Mouse (Mus musculus) lung, adult 2 months (tissue): ENCODE data around the gene Blvra. TPM values are rescaled to one million over a fixed set of nuclear protein-coding genes. Genes with fewer than 3 reads are reported as not detected.
"Not testable (repeated sequence)": the region's sequence is repeated elsewhere in the genome, so short reads cannot be mapped to it uniquely, and the experiment has no call there.

ENCODE experiments used
- DNase-seq: peaks from one replicate; pipeline ENCODE4 v3.0.0; 2022
- H3K4me1 ChIP-seq: fragments of 200-500 bp; 2 replicates; pipeline ENCODE4 v1.6.1; 2011; ENCODE audit warnings: low read length; ENCODE audit not compliant: control insufficient read depth, insufficient read depth
- H3K4me3 ChIP-seq: fragments of 200-500 bp; replicated peaks from 2 replicates; pipeline ENCODE3; 2011; ENCODE audit warnings: low read depth, mild to moderate bottlenecking, control low read depth, low read length; ENCODE audit errors: extremely low read depth
- CTCF ChIP-seq: fragments of 200-500 bp; IDR thresholded peaks from 2 replicates; pipeline ENCODE4 v1.5.1; 2011; ENCODE audit warnings: mild to moderate bottlenecking, low read length, control low read depth; ENCODE audit not compliant: insufficient read depth
- POLR2A ChIP-seq: fragments of 200-500 bp; IDR thresholded peaks from 2 replicates; pipeline ENCODE4 v1.6.1; 2011; ENCODE audit warnings: low read depth, mild to moderate bottlenecking, control low read depth, low read length, borderline replicate concordance; ENCODE audit errors: extremely low read depth
- WGBS: fragments of 180-500 bp; shearing (Covaris S2); methylation state at CpG from one replicate; pipeline ENCODE4 v1.1.7; 2018; 5-methylcytosine and 5-hydroxymethylcytosine counted together
- polyA plus RNA-seq: library from polyadenylated mRNA; depleted of rRNA; stranded (reverse); fragments of >200 nt; gene quantifications from 2 replicates; pipeline ENCODE4 v1.2.3, GENCODE M21; 2012

The Blvra gene
- polyA plus RNA-seq, 1 experiment = 13.3 TPM

GRCm38 (mm10) chr2:127079881-127080590 is 9.6 kb downstream of the Blvra start:
- no peak for DNase-seq
- Histone ChIP-seq H3K4me1 (no peaks in the 10 kb centered on the region), H3K4me3 (no peak overlapping the region)
- TF ChIP-seq POLR2A = no peak
- no peak for TF ChIP-seq CTCF
- WGBS = 86% methylated on average over 11 of the region's 11 CpGs

- Histone ChIP-seq H3K4me1 (no peaks in the 10 kb centered on the region), H3K4me3 (no peak overlapping the region)
- DNase-seq = no peak
- TF ChIP-seq POLR2A (no peak), CTCF (no peak)
- WGBS = 85% methylated on average over 11 of the region's 11 CpGs
These were observed 10.2 kb downstream of the Blvra start for GRCm38 (mm10) chr2:127080591-127081218.

- no peak overlapping the region for H3K4me3 ChIP-seq
- 75% methylated on average over 5 of the region's 5 CpGs for WGBS
- no peaks in the 10 kb centered on the region for H3K4me1 ChIP-seq
- DNase-seq = no peak
- TF ChIP-seq POLR2A (no peak), CTCF (no peak)
These were observed 15.8 kb downstream of the Blvra start for GRCm38 (mm10) chr2:127086235-127086634.

GRCm38 (mm10) chr2:127090151-127090550 is 19.7 kb downstream of the Blvra start:
- H3K4me3 ChIP-seq, DNase-seq, H3K4me1 ChIP-seq: not testable (repeated sequence)

- TF ChIP-seq CTCF (no peak), POLR2A (no peak)
- no peak overlapping the region for H3K4me3 ChIP-seq
- WGBS = 63% methylated on average over 8 of the region's 8 CpGs
- DNase-seq = no peak
- H3K4me1 ChIP-seq = no peaks in the 10 kb centered on the region
These were observed 21.5 kb downstream of the Blvra start for GRCm38 (mm10) chr2:127092000-127092399.

GRCm38 (mm10) chr2:127108986-127109385 is 38.5 kb downstream of the Blvra start:
- H3K4me3 ChIP-seq = no peak overlapping the region
- no peaks in the 10 kb centered on the region for H3K4me1 ChIP-seq
- no peak for DNase-seq
- 93% methylated on average over 4 of the region's 4 CpGs for WGBS
- TF ChIP-seq CTCF (no peak), POLR2A (no peak)

- Histone ChIP-seq H3K4me3 (peak overlapping the region; percentile 52), H3K4me1 (peaks cover 13% of the 10 kb centered on the region)
- TF ChIP-seq POLR2A (no peak), CTCF (no peak)
- WGBS = 39% methylated on average over 8 of the region's 8 CpGs
- DNase-seq = no peak
These were observed 51.2 kb downstream of the Blvra start for GRCm38 (mm10) chr2:127121591-127122235.

GRCm38 (mm10) chr2:127128926-127129325 is 58.5 kb downstream of the Blvra start:
- 0 out of 2 replicates have a peak, but pooled peaks cover 2% of the 10 kb centered on the region for H3K4me1 ChIP-seq
- WGBS = 80% methylated on average over 5 of the region's 5 CpGs
- DNase-seq = no peak
- H3K4me3 ChIP-seq = no peak overlapping the region
- no peak for TF ChIP-seq CTCF
- no peak for TF ChIP-seq POLR2A

- DNase-seq = no peak
- 31% methylated on average over 8 of the region's 8 CpGs for WGBS
- Histone ChIP-seq H3K4me3 (no peak overlapping the region), H3K4me1 (peaks cover 2% of the 10 kb centered on the region; the same call in 1 of the 2 replicates)
- no peak for TF ChIP-seq CTCF
- TF ChIP-seq POLR2A = no peak
These were observed 60.9 kb downstream of the Blvra start for GRCm38 (mm10) chr2:127131353-127131752.
